Mouse (Mus musculus) CH12F3 (cell line): ENCODE results near the gene Arhgef3.

ENCODE experiments used
- in situ Hi-C: fragments of 300-500 bp; cut with MboI; formaldehyde crosslinking; loops from 2 replicates; pipeline ENCODE4 v1.14.3; 2020; ENCODE audit warnings: low sequenced_read_pairs

Gene Arhgef3

GRCm38 (mm10) chr14:27355937-27356336 is 241.2 kb downstream of the Arhgef3 start:
- in situ Hi-C loops, result no loop called here

- in situ Hi-C loops, result no loop called here
These were observed 242.4 kb downstream of the Arhgef3 start for GRCm38 (mm10) chr14:27357139-27357538.

- in situ Hi-C loops, result no loop called here
These were observed 243.5 kb downstream of the Arhgef3 start for GRCm38 (mm10) chr14:27358202-27358601.

GRCm38 (mm10) chr14:27360849-27361248 is 246.2 kb downstream of the Arhgef3 start:
- in situ Hi-C loops, result no loop called here

- in situ Hi-C loops, result no loop called here
These were observed 246.8 kb downstream of the Arhgef3 start for GRCm38 (mm10) chr14:27361514-27361913.

- in situ Hi-C loops, result no loop called here
These were observed 250.1 kb downstream of the Arhgef3 start for GRCm38 (mm10) chr14:27364668-27365257.

- in situ Hi-C loops, result no loop called here
These were observed 252.5 kb downstream of the Arhgef3 start for GRCm38 (mm10) chr14:27367117-27367711.

GRCm38 (mm10) chr14:27368619-27369018 is 253.9 kb downstream of the Arhgef3 start:
- in situ Hi-C loops, result no loop called here

- in situ Hi-C loops, result no loop called here
These were observed 254.8 kb downstream of the Arhgef3 start for GRCm38 (mm10) chr14:27369503-27369902.

- in situ Hi-C loops, result no loop called here
These were observed 257.0 kb downstream of the Arhgef3 start for GRCm38 (mm10) chr14:27371669-27372076.

- in situ Hi-C loops, result no loop called here
These were observed 258.8 kb downstream of the Arhgef3 start for GRCm38 (mm10) chr14:27373498-27373897.

- in situ Hi-C loops, result no loop called here
These were observed 261.5 kb downstream of the Arhgef3 start for GRCm38 (mm10) chr14:27376115-27376648.

GRCm38 (mm10) chr14:27378669-27379068 is 264.0 kb downstream of the Arhgef3 start:
- in situ Hi-C loops, result no loop called here

GRCm38 (mm10) chr14:27379404-27379803 is 264.7 kb downstream of the Arhgef3 start:
- in situ Hi-C loops, result no loop called here

- in situ Hi-C loops, result no loop called here
These were observed 266.8 kb downstream of the Arhgef3 start for GRCm38 (mm10) chr14:27381459-27381858.

- in situ Hi-C loops, result no loop called here
These were observed 268.7 kb downstream of the Arhgef3 start for GRCm38 (mm10) chr14:27383321-27383830.

GRCm38 (mm10) chr14:27384143-27384542 is 269.4 kb downstream of the Arhgef3 start:
- in situ Hi-C loops, result no loop called here

GRCm38 (mm10) chr14:27388616-27389015 is 273.9 kb downstream of the Arhgef3 start:
- in situ Hi-C loops, result no loop called here

- in situ Hi-C loops, result no loop called here
These were observed 275.0 kb downstream of the Arhgef3 start for GRCm38 (mm10) chr14:27389722-27390121.

- in situ Hi-C loops, result no loop called here
These were observed 276.0 kb downstream of the Arhgef3 start for GRCm38 (mm10) chr14:27390663-27391062.

- in situ Hi-C loops, result no loop called here
These were observed 277.1 kb downstream of the Arhgef3 start for GRCm38 (mm10) chr14:27391776-27392308.

GRCm38 (mm10) chr14:27392660-27393059 is 278.0 kb downstream of the Arhgef3 start:
- in situ Hi-C loops, result no loop called here
